Mouse (Mus musculus): Measurements from ENCODE around the gene Pla2g4d. TPM values are rescaled to one million over a fixed set of nuclear protein-coding genes. Genes with fewer than 3 reads are reported as not detected.

Gene Pla2g4d
- polyA plus RNA-seq, 1 experiment from 2014 or later = 0.15 TPM

DNA sequence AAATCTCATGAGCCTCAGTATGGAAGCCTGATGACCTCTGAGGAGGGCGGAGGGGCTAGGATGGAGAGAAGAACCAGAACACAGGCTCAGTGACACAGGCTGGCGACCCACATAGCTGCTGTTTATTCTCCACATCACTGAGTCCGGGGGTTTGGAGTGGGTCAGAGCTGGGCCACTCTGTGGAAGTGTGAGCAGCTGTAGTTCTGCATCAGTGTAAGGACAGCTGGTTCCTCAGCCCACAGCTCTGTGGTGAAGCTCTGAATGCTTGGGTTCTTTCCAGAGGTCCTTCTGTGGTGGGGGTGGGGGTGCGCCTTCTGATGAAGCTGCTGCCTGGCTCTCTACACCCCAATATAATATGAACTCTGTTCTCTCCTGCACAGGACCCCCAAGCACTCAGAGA is 10.9 kb upstream of the Pla2g4d start:
- no peak overlapping the region for H3K4me3 ChIP-seq (ENCODE audit: low read depth, low read length)
- H3K27me3 ChIP-seq (replicated peaks; ENCODE audit: control insufficient read depth, insufficient read depth, low read length) = no peaks in the 10 kb centered on the region
- H3K4me1 ChIP-seq (ENCODE audit: control insufficient read depth, insufficient read depth, low read length) = no peaks in the 10 kb centered on the region
- H3K9me3 ChIP-seq (ENCODE audit: control insufficient read depth, low read length) = no peaks in the 10 kb centered on the region
- no peaks in the 10 kb centered on the region for H3K36me3 ChIP-seq (ENCODE audit: control insufficient read depth, insufficient read depth, low read length)
- peak; percentile 53; the same call in 1 of the 2 replicates for ATAC-seq (ENCODE audit: low read depth)
- H3K4me2 ChIP-seq (ENCODE audit: low read depth, low read length) = no peak overlapping the region
- H3K27ac ChIP-seq (replicated peaks; ENCODE audit: low read depth, low read length) = no peak overlapping the region
- no peak overlapping the region for H3K9ac ChIP-seq (ENCODE audit: low read depth, low read length)
- 90% methylated on average over 4 of the region's 4 CpGs for WGBS
- no peak for DNase-seq (ENCODE audit: low spot score)

- no peak for DNase-seq (ENCODE audit: low spot score)
- 42% methylated on average over 2 of the region's 2 CpGs for WGBS
Measured at GRCm38 (mm10) chr2:120296160-120296559, 7.2 kb upstream of the Pla2g4d start.

DNA sequence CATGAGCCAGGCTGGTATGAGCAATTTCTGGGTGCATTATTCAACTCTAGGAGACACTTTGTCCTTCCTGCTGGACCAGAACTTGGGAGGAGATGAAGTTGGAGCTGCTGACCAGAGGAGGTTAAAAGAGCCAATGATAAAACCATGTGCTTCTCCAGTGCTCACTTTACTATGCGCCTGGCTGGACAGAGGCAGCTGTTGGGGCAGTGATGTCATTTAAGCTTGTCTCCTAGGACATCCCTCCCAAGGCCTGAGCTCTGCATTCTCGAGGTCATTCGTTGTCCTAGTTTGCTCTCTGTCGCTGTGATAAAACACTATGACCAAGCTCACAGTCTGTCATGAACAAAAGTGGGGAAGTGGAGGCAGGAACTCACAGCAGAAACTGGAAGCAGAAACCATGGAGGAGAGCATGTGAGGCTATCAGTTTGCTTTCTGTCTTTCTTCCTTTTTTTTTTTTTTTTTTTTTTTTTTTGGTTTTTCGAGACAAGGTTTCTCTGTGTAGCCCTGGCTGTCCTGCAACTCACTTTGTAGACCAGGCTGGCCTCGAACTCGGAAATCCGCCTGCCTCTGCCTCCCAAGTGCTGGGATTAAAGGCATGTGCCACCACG is 2.6 kb upstream of the Pla2g4d start:
- DNase-seq (ENCODE audit: low spot score) = no peak
- H3K9me3 ChIP-seq (ENCODE audit: control insufficient read depth, low read length) = no peaks in the 10 kb centered on the region
- no peaks in the 10 kb centered on the region for H3K4me1 ChIP-seq (ENCODE audit: control insufficient read depth, insufficient read depth, low read length)
- H3K27me3 ChIP-seq (replicated peaks; ENCODE audit: control insufficient read depth, insufficient read depth, low read length) = no peaks in the 10 kb centered on the region
- no peak overlapping the region for H3K4me2 ChIP-seq (ENCODE audit: low read depth, low read length)
- ATAC-seq (ENCODE audit: low read depth) = no peak
- H3K36me3 ChIP-seq (ENCODE audit: control insufficient read depth, insufficient read depth, low read length) = no peaks in the 10 kb centered on the region
- no peak overlapping the region for H3K4me3 ChIP-seq (ENCODE audit: low read depth, low read length)
- whole genome bisulfite sequencing = 89% methylated on average over 8 of the region's 9 CpGs
- no peak overlapping the region for H3K27ac ChIP-seq (replicated peaks; ENCODE audit: low read depth, low read length)
- H3K9ac ChIP-seq (ENCODE audit: low read depth, low read length) = no peak overlapping the region

More at GRCm38 (mm10) chr2:120296160-120296559, 7.2 kb upstream of the Pla2g4d start:
- Histone ChIP-seq H3K9ac (ENCODE audit: low read depth, low read length) (no peak overlapping the region), H3K9me3 (ENCODE audit: control insufficient read depth, low read length) (no peaks in the 10 kb centered on the region), H3K4me2 (ENCODE audit: low read depth, low read length) (no peak overlapping the region), H3K27ac (replicated peaks; ENCODE audit: low read depth, low read length) (no peak overlapping the region), H3K4me3 (ENCODE audit: low read depth, low read length) (no peak overlapping the region), H3K36me3 (ENCODE audit: control insufficient read depth, insufficient read depth, low read length) (no peaks in the 10 kb centered on the region), H3K4me1 (ENCODE audit: control insufficient read depth, insufficient read depth, low read length) (no peaks in the 10 kb centered on the region), H3K27me3 (replicated peaks; ENCODE audit: control insufficient read depth, insufficient read depth, low read length) (no peaks in the 10 kb centered on the region)
- no peak for ATAC-seq (ENCODE audit: low read depth)

- Histone ChIP-seq H3K27ac (replicated peaks; ENCODE audit: low read depth, low read length) (no peak overlapping the region), H3K9ac (ENCODE audit: low read depth, low read length) (no peak overlapping the region), H3K36me3 (ENCODE audit: control insufficient read depth, insufficient read depth, low read length) (no peaks in the 10 kb centered on the region), H3K9me3 (ENCODE audit: control insufficient read depth, low read length) (no peaks in the 10 kb centered on the region), H3K4me1 (ENCODE audit: control insufficient read depth, insufficient read depth, low read length) (no peaks in the 10 kb centered on the region), H3K4me3 (ENCODE audit: low read depth, low read length) (no peak overlapping the region), H3K4me2 (ENCODE audit: low read depth, low read length) (no peak overlapping the region), H3K27me3 (replicated peaks; ENCODE audit: control insufficient read depth, insufficient read depth, low read length) (no peaks in the 10 kb centered on the region)
- no peak for DNase-seq (ENCODE audit: low spot score)
- 97% methylated on average over 2 of the region's 3 CpGs for WGBS
- no peak for ATAC-seq (ENCODE audit: low read depth)
Measured at GRCm38 (mm10) chr2:120288401-120288800, 596 bp downstream of the Pla2g4d start.

- Histone ChIP-seq H3K27me3 (replicated peaks; ENCODE audit: control insufficient read depth, insufficient read depth, low read length) (no peaks in the 10 kb centered on the region), H3K27ac (replicated peaks; ENCODE audit: low read depth, low read length) (no peak overlapping the region), H3K9me3 (ENCODE audit: control insufficient read depth, low read length) (no peaks in the 10 kb centered on the region), H3K4me1 (ENCODE audit: control insufficient read depth, insufficient read depth, low read length) (no peaks in the 10 kb centered on the region), H3K9ac (ENCODE audit: low read depth, low read length) (no peak overlapping the region), H3K4me2 (ENCODE audit: low read depth, low read length) (no peak overlapping the region), H3K4me3 (ENCODE audit: low read depth, low read length) (no peak overlapping the region), H3K36me3 (ENCODE audit: control insufficient read depth, insufficient read depth, low read length) (no peaks in the 10 kb centered on the region)
- ATAC-seq (ENCODE audit: low read depth) (no peak), DNase-seq (ENCODE audit: low spot score) (no peak)
- WGBS = 58% methylated on average over 4 of the region's 4 CpGs
Measured at GRCm38 (mm10) chr2:120285639-120286038, 3.4 kb downstream of the Pla2g4d start.

DNA sequence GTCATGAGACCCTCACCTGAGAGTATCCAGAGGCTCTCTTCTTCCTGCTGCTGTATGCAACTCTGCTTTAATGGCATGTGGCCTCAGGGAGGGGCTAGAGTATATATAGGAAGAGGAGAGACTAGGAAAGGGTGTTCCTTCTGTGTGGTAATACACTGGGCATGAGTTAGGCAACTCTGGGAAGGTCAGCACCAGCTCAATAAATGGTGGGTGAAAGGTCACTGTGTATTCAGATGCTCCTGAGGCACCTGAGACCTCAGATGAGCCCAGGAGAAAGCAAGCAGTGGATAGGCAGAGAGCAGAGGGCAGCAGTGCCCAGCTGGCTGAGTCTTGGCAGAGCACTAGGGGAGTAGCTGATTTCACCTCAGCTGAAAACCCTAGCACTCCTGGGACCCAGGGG is 4.3 kb downstream of the Pla2g4d start:
- H3K4me3 ChIP-seq (ENCODE audit: low read depth, low read length) = no peak overlapping the region
- peak; percentile 18; the same call in 1 of the 2 replicates for ATAC-seq (ENCODE audit: low read depth)
- H3K27me3 ChIP-seq (replicated peaks; ENCODE audit: control insufficient read depth, insufficient read depth, low read length) = no peaks in the 10 kb centered on the region
- no peaks in the 10 kb centered on the region for H3K4me1 ChIP-seq (ENCODE audit: control insufficient read depth, insufficient read depth, low read length)
- DNase-seq (ENCODE audit: low spot score) = no peak
- no peaks in the 10 kb centered on the region for H3K9me3 ChIP-seq (ENCODE audit: control insufficient read depth, low read length)
- no peaks in the 10 kb centered on the region for H3K36me3 ChIP-seq (ENCODE audit: control insufficient read depth, insufficient read depth, low read length)
- no peak overlapping the region for H3K9ac ChIP-seq (ENCODE audit: low read depth, low read length)
- no peak overlapping the region for H3K27ac ChIP-seq (replicated peaks; ENCODE audit: low read depth, low read length)
- no peak overlapping the region for H3K4me2 ChIP-seq (ENCODE audit: low read depth, low read length)

DNA sequence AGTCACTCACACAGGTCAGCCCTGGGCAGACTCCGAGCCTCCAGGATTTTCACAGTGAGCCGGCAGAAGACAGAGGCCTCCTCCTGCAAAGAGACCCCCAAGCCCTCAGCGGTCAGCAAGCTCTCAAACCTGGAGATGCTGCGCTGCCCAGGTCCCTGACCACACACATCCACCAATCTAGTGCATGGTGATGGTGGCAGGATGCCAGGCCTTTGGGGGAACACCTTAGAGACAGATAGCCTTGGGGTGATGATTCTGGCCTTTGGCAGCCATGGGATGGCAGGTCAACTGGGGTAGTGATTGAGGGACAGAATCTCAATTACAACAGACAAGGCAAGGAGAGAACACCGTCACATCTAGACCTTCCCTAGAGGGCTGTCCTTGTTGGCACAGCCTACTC is 4.9 kb downstream of the Pla2g4d start:
- no peaks in the 10 kb centered on the region for H3K27me3 ChIP-seq (replicated peaks; ENCODE audit: control insufficient read depth, insufficient read depth, low read length)
- no peaks in the 10 kb centered on the region for H3K9me3 ChIP-seq (ENCODE audit: control insufficient read depth, low read length)
- ATAC-seq (ENCODE audit: low read depth) = no peak
- no peak overlapping the region for H3K27ac ChIP-seq (replicated peaks; ENCODE audit: low read depth, low read length)
- no peak overlapping the region for H3K4me2 ChIP-seq (ENCODE audit: low read depth, low read length)
- H3K36me3 ChIP-seq (ENCODE audit: control insufficient read depth, insufficient read depth, low read length) = no peaks in the 10 kb centered on the region
- 71% methylated on average over 5 of the region's 5 CpGs for WGBS
- no peaks in the 10 kb centered on the region for H3K4me1 ChIP-seq (ENCODE audit: control insufficient read depth, insufficient read depth, low read length)
- H3K9ac ChIP-seq (ENCODE audit: low read depth, low read length) = no peak overlapping the region
- DNase-seq (ENCODE audit: low spot score) = no peak
- H3K4me3 ChIP-seq (ENCODE audit: low read depth, low read length) = no peak overlapping the region

DNA sequence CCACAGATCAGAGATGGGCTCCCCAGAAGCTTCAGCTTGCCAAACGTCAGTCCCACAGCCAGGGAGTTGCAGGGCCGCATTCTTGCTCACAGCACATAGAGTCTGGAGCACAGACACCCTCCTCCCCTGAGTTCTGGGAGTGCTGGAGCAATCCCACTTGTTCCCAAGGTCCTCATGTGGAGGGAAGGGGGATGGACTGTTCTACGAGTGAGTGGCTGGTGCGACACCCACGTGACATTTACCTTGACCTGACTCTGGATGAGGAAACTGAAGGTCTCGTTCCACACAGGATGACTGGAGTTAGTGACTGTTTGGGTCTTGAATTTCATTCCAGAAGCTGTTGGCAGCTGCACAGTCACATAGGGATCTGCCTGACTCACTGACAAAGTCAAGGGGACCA is 5.4 kb downstream of the Pla2g4d start:
- no peak overlapping the region for H3K4me2 ChIP-seq (ENCODE audit: low read depth, low read length)
- H3K27ac ChIP-seq (replicated peaks; ENCODE audit: low read depth, low read length) = no peak overlapping the region
- H3K4me1 ChIP-seq (ENCODE audit: control insufficient read depth, insufficient read depth, low read length) = no peaks in the 10 kb centered on the region
- peak; percentile 39 for DNase-seq (ENCODE audit: low spot score)
- WGBS = 27% methylated on average over 6 of the region's 6 CpGs
- H3K9ac ChIP-seq (ENCODE audit: low read depth, low read length) = no peak overlapping the region
- H3K27me3 ChIP-seq (replicated peaks; ENCODE audit: control insufficient read depth, insufficient read depth, low read length) = no peaks in the 10 kb centered on the region
- no peak overlapping the region for H3K4me3 ChIP-seq (ENCODE audit: low read depth, low read length)
- no peak for ATAC-seq (ENCODE audit: low read depth)
- H3K36me3 ChIP-seq (ENCODE audit: control insufficient read depth, insufficient read depth, low read length) = no peaks in the 10 kb centered on the region
- H3K9me3 ChIP-seq (ENCODE audit: control insufficient read depth, low read length) = no peaks in the 10 kb centered on the region

GRCm38 (mm10) chr2:120281221-120281620 is 7.8 kb downstream of the Pla2g4d start:
- WGBS = 56% methylated on average over 3 of the region's 3 CpGs
- H3K27ac ChIP-seq (replicated peaks; ENCODE audit: low read depth, low read length) = no peak overlapping the region

More at GRCm38 (mm10) chr2:120281221-120281620, 7.8 kb downstream of the Pla2g4d start:
- H3K4me2 ChIP-seq (ENCODE audit: low read depth, low read length) = no peak overlapping the region
- H3K36me3 ChIP-seq (ENCODE audit: control insufficient read depth, insufficient read depth, low read length) = no peaks in the 10 kb centered on the region
- ATAC-seq (ENCODE audit: low read depth) (no peak), DNase-seq (ENCODE audit: low spot score) (no peak)
- no peaks in the 10 kb centered on the region for H3K9me3 ChIP-seq (ENCODE audit: control insufficient read depth, low read length)
- H3K27me3 ChIP-seq (replicated peaks; ENCODE audit: control insufficient read depth, insufficient read depth, low read length) = no peaks in the 10 kb centered on the region
- H3K9ac ChIP-seq (ENCODE audit: low read depth, low read length) = no peak overlapping the region
- H3K4me3 ChIP-seq (ENCODE audit: low read depth, low read length) = no peak overlapping the region
- H3K4me1 ChIP-seq (ENCODE audit: control insufficient read depth, insufficient read depth, low read length) = no peaks in the 10 kb centered on the region

All from embryonic facial prominence, embryonic 14.5 days (tissue).